Mouse (Mus musculus) liver, embryonic 15.5 days (tissue): Measurements from ENCODE around the gene Cep63. TPM values are rescaled to one million over a fixed set of nuclear protein-coding genes. Genes with fewer than 3 reads are reported as not detected.

Source experiments
- ATAC-seq: fragments of 200-750 bp; cut with Nextera tagmentation; 2 replicates; pipeline ENCODE4 v1.8.0; 2017; ENCODE audit warnings: moderate number of reproducible peaks, mild to moderate bottlenecking, moderate library complexity; ENCODE audit not compliant: insufficient read depth
- H3K27ac ChIP-seq: fragments of 300-500 bp; sonication (generic); replicated peaks from 2 replicates; pipeline ENCODE4 v1.5.1; 2015; ENCODE audit warnings: mild to moderate bottlenecking, inconsistent platforms
- H3K27me3 ChIP-seq: fragments of 300-500 bp; sonication (generic); 2 replicates; pipeline ENCODE4 v1.6.1; 2015; ENCODE audit warnings: mild to moderate bottlenecking, inconsistent platforms
- H3K36me3 ChIP-seq: fragments of 300-500 bp; sonication (generic); replicated peaks from 2 replicates; pipeline ENCODE4 v1.6.1; 2015; ENCODE audit warnings: moderate library complexity, mild to moderate bottlenecking, inconsistent platforms
- H3K4me1 ChIP-seq: fragments of 300-500 bp; sonication (generic); replicated peaks from 2 replicates; pipeline ENCODE4 v1.6.1; 2015; ENCODE audit warnings: inconsistent platforms
- H3K4me2 ChIP-seq: fragments of 300-500 bp; sonication (generic); 2 replicates; pipeline ENCODE4 v1.6.1; 2015; ENCODE audit warnings: moderate library complexity, mild to moderate bottlenecking, inconsistent platforms
- H3K4me3 ChIP-seq: fragments of 300-500 bp; sonication (generic); replicated peaks from 2 replicates; pipeline ENCODE4 v1.5.1; 2015; ENCODE audit warnings: mild to moderate bottlenecking, inconsistent platforms
- H3K9ac ChIP-seq: fragments of 300-500 bp; sonication (generic); 2 replicates; pipeline ENCODE4 v1.6.1; 2015; ENCODE audit warnings: moderate library complexity, mild to moderate bottlenecking, inconsistent platforms
- H3K9me3 ChIP-seq: fragments of 300-500 bp; sonication (generic); replicated peaks from 2 replicates; pipeline ENCODE4 v1.6.1; 2016; ENCODE audit warnings: inconsistent platforms
- WGBS: fragments of 180-500 bp; shearing (Covaris S2); methylation state at CpG from one replicate; pipeline ENCODE4 v1.1.7; 2015; ENCODE audit warnings: mixed read lengths; ENCODE audit not compliant: insufficient replicate concordance; 5-methylcytosine and 5-hydroxymethylcytosine counted together
- polyA plus RNA-seq: library from polyadenylated mRNA; unstranded; fragments of >200 nt; fragmentation: Nextera tagmentation; extraction: Ambion mirVana; gene quantifications from 2 replicates; pipeline ENCODE4 v1.2.1, GENCODE M21; 2015

Gene Cep63
- polyA plus RNA-seq, 1 experiment from 2014 or later, result 17.4 TPM

GRCm38 (mm10) chr9:102631589-102632147, 5.3 kb upstream of the Cep63 start:
- peaks cover 19% of the 10 kb centered on the region; the same call in 1 of the 2 replicates for H3K36me3 ChIP-seq
- H3K9me3 ChIP-seq, result no peaks in the 10 kb centered on the region
- peaks cover 17% of the 10 kb centered on the region for H3K4me1 ChIP-seq
- WGBS, result 32% methylated on average over 2 of the region's 2 CpGs
- no peak overlapping the region for H3K4me2 ChIP-seq
- H3K9ac ChIP-seq, result no peak overlapping the region
- no peaks in the 10 kb centered on the region for H3K27me3 ChIP-seq
- no peak overlapping the region for H3K4me3 ChIP-seq
- no peak overlapping the region for H3K27ac ChIP-seq
- no peak for ATAC-seq

GRCm38 (mm10) chr9:102629052-102629451, 2.7 kb upstream of the Cep63 start:
- Histone ChIP-seq H3K9me3 (no peaks in the 10 kb centered on the region), H3K9ac (no peak overlapping the region), H3K27me3 (no peaks in the 10 kb centered on the region), H3K36me3 (peaks cover 14% of the 10 kb centered on the region; the same call in 1 of the 2 replicates), H3K4me2 (no peak overlapping the region), H3K27ac (no peak overlapping the region), H3K4me3 (no peak overlapping the region), H3K4me1 (peaks cover 32% of the 10 kb centered on the region)
- WGBS, result 49% methylated on average over 7 of the region's 7 CpGs
- no peak for ATAC-seq

DNA sequence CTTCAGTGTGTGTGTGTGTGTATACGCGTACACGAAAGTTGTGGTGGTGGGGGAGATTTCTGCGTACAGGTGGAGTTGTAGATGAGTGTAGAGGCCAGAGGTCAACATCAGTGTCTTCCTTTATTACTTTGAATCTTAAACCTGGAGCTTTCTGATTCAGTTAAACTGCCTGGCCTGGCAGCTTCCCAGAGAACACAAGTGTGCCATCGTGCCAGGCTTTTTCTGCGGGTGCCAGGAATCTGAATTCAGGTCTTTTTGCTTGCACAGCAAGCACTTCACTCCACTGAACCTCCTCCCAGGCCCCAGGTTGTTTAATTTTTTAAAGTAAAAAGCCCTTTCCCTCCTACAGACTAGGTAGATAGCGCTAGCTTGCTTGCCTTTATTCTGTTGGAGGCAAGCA, 1.1 kb upstream of the Cep63 start:
- H3K9ac ChIP-seq, result peak overlapping the region; percentile 96; the same call in 1 of the 2 replicates

DNA sequence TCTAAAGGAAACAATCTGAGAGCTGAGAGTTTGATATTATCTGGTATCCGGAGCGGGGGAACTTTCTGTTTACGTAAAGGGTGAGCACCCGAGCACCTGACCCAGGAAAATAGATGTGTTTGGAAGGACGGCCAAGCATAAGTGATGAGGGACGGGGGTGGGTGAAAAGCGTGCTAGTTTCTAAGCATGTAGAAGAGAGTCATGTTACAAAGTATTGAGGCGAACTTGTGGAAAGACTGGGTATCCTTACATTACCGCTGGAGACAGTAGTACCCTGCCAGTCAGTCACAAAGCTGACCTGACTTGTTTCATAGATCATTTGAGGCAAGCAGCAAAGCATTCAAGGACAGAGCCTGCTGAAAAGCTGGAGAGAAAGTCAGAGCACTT, 498 bp upstream of the Cep63 start:
- peaks cover 46% of the 10 kb centered on the region for H3K4me1 ChIP-seq
- H3K9ac ChIP-seq, result peak overlapping the region; percentile 96
- H3K36me3 ChIP-seq, result 0 out of 2 replicates have a peak, but pooled peaks cover 6% of the 10 kb centered on the region
- no peak for ATAC-seq
- under 1% methylated on average over 9 of the region's 9 CpGs for WGBS
- no peaks in the 10 kb centered on the region for H3K9me3 ChIP-seq
- H3K27me3 ChIP-seq, result no peaks in the 10 kb centered on the region
- peak overlapping the region; percentile 96 for H3K4me3 ChIP-seq
- peak overlapping the region; percentile 88 for H3K27ac ChIP-seq
- peak overlapping the region; percentile 90 for H3K4me2 ChIP-seq

More for the DNA sequence above, 1.1 kb upstream of the Cep63 start:
- H3K4me2 ChIP-seq, result peak overlapping the region; percentile 90
- 0 out of 2 replicates have a peak, but pooled peaks cover 6% of the 10 kb centered on the region for H3K36me3 ChIP-seq
- peak overlapping the region; percentile 96 for H3K4me3 ChIP-seq
- no peaks in the 10 kb centered on the region for H3K9me3 ChIP-seq
- H3K27me3 ChIP-seq, result no peaks in the 10 kb centered on the region
- ATAC-seq, result no peak
- 75% methylated on average over 7 of the region's 7 CpGs for WGBS
- H3K4me1 ChIP-seq, result peaks cover 43% of the 10 kb centered on the region
- H3K27ac ChIP-seq, result peak overlapping the region; percentile 88; the same call in 1 of the 2 replicates

- WGBS, result 1% methylated on average over 27 of the region's 27 CpGs
- H3K9ac ChIP-seq, result peak overlapping the region; percentile 96
- peak overlapping the region; percentile 92 for H3K27ac ChIP-seq
- peaks cover 46% of the 10 kb centered on the region for H3K4me1 ChIP-seq
- peak; percentile 49 for ATAC-seq
- peak overlapping the region; percentile 90 for H3K4me2 ChIP-seq
- H3K9me3 ChIP-seq, result no peaks in the 10 kb centered on the region
- no peaks in the 10 kb centered on the region for H3K27me3 ChIP-seq
- 0 out of 2 replicates have a peak, but pooled peaks cover 4% of the 10 kb centered on the region for H3K36me3 ChIP-seq
- peak overlapping the region; percentile 96 for H3K4me3 ChIP-seq
Measured at GRCm38 (mm10) chr9:102625401-102625982, 842 bp downstream of the Cep63 start.

- ATAC-seq, result no peak
- WGBS, result 78% methylated on average over 7 of the region's 7 CpGs
- H3K27ac ChIP-seq, result no peak overlapping the region
- H3K4me1 ChIP-seq, result peaks cover 46% of the 10 kb centered on the region
- H3K4me2 ChIP-seq, result no peak overlapping the region
- no peaks in the 10 kb centered on the region for H3K36me3 ChIP-seq
- H3K9me3 ChIP-seq, result no peaks in the 10 kb centered on the region
- H3K27me3 ChIP-seq, result no peaks in the 10 kb centered on the region
- no peak overlapping the region for H3K4me3 ChIP-seq
- no peak overlapping the region for H3K9ac ChIP-seq
Measured at GRCm38 (mm10) chr9:102623581-102623980, 2.8 kb downstream of the Cep63 start.

GRCm38 (mm10) chr9:102622876-102623275, 3.5 kb downstream of the Cep63 start:
- H3K9me3 ChIP-seq, result no peaks in the 10 kb centered on the region
- ATAC-seq, result no peak

GRCm38 (mm10) chr9:102622192-102622857, 4.0 kb downstream of the Cep63 start:
- H3K27me3 ChIP-seq, result no peaks in the 10 kb centered on the region
- H3K4me3 ChIP-seq, result no peak overlapping the region
- 23% methylated on average over 5 of the region's 5 CpGs for WGBS
- peak overlapping the region; percentile 19; the same call in 1 of the 2 replicates for H3K27ac ChIP-seq
- no peak overlapping the region for H3K9ac ChIP-seq
- H3K9me3 ChIP-seq, result no peaks in the 10 kb centered on the region
- no peak for ATAC-seq
- H3K4me1 ChIP-seq, result peaks cover 34% of the 10 kb centered on the region
- 0 out of 2 replicates have a peak, but pooled peaks cover 5% of the 10 kb centered on the region for H3K36me3 ChIP-seq
- H3K4me2 ChIP-seq, result no peak overlapping the region

More at GRCm38 (mm10) chr9:102622876-102623275, 3.5 kb downstream of the Cep63 start:
- H3K27me3 ChIP-seq, result no peaks in the 10 kb centered on the region
- no peak overlapping the region for H3K4me2 ChIP-seq
- H3K9ac ChIP-seq, result no peak overlapping the region
- 66% methylated on average over 6 of the region's 6 CpGs for WGBS
- H3K36me3 ChIP-seq, result 0 out of 2 replicates have a peak, but pooled peaks cover 5% of the 10 kb centered on the region
- no peak overlapping the region for H3K4me3 ChIP-seq
- H3K27ac ChIP-seq, result peak overlapping the region; percentile 19; the same call in 1 of the 2 replicates
- peaks cover 39% of the 10 kb centered on the region for H3K4me1 ChIP-seq

DNA sequence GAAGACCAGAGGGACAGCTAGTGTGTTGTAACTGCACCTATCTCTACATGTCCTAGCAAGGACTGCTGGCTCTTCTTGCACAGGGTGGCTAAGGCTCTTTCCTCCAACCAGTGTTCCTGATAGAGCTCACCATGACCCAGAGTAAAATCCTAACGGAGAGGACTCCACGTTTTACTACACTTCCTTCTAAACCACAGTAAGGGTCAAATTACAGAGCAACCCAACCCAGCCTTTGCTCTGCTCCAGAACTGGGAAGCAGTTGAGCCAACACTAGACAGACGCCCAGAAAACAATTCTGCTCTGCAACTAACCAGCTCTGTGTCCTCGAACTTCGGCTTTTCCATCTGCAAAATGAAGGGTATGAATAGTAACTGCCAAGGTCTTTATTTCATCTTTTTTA, 4.9 kb downstream of the Cep63 start:
- no peak overlapping the region for H3K4me2 ChIP-seq
- H3K9ac ChIP-seq, result no peak overlapping the region
- no peak overlapping the region for H3K4me3 ChIP-seq
- no peaks in the 10 kb centered on the region for H3K9me3 ChIP-seq
- ATAC-seq, result no peak
- H3K4me1 ChIP-seq, result peaks cover 28% of the 10 kb centered on the region
- H3K27ac ChIP-seq, result no peak overlapping the region
- no peaks in the 10 kb centered on the region for H3K27me3 ChIP-seq
- 0 out of 2 replicates have a peak, but pooled peaks cover 5% of the 10 kb centered on the region for H3K36me3 ChIP-seq
- 50% methylated on average over 5 of the region's 5 CpGs for WGBS

GRCm38 (mm10) chr9:102616267-102616666, 10.1 kb downstream of the Cep63 start:
- 58% methylated on average over 9 of the region's 9 CpGs for WGBS
- H3K9me3 ChIP-seq, result no peaks in the 10 kb centered on the region

DNA sequence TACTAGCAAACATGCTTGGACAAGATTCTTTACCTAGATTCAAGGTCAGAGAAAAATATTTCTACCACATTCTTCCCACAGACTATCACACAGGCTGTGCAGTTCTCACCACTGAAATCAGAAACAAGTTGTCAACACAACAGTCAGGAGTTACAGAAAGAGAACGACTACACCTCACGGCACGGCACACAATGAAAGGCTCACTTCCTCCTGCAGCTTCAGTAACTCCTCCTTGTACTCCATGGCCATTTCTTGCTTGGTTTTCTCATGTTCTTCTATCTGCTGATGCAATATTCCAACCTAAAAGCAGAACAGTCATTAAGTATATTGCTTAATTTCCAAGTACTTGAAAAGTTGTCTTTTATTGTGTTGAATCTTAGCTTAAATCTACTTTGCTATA, 11.3 kb downstream of the Cep63 start:
- WGBS, result 61% methylated on average over 3 of the region's 3 CpGs
- Histone ChIP-seq H3K9me3 (no peaks in the 10 kb centered on the region), H3K36me3 (peaks cover 32% of the 10 kb centered on the region), H3K27ac (no peak overlapping the region), H3K9ac (no peak overlapping the region), H3K4me2 (no peak overlapping the region), H3K27me3 (no peaks in the 10 kb centered on the region), H3K4me1 (no peaks in the 10 kb centered on the region), H3K4me3 (no peak overlapping the region)
- ATAC-seq, result no peak

More at GRCm38 (mm10) chr9:102616267-102616666, 10.1 kb downstream of the Cep63 start:
- Histone ChIP-seq H3K4me3 (no peak overlapping the region), H3K9ac (no peak overlapping the region), H3K4me2 (no peak overlapping the region), H3K36me3 (peaks cover 27% of the 10 kb centered on the region), H3K27me3 (no peaks in the 10 kb centered on the region), H3K27ac (no peak overlapping the region), H3K4me1 (no peaks in the 10 kb centered on the region)
- ATAC-seq, result no peak; the same call in 1 of the 2 replicates
